Mouse (Mus musculus): ENCODE measurements around the gene Hlcs.

The Hlcs gene

GRCm38 (mm10) chr16:94289138-94290072 is 24.0 kb downstream of the Hlcs start:
- DNase-seq (ENCODE audit: low spot score) = peak; percentile 36

- DNase-seq (ENCODE audit: low spot score) = no peak
Observed at GRCm38 (mm10) chr16:94287826-94288225, 25.5 kb downstream of the Hlcs start.

GRCm38 (mm10) chr16:94283972-94284371 is 29.4 kb downstream of the Hlcs start:
- DNase-seq (ENCODE audit: low spot score) = no peak

- DNase-seq (ENCODE audit: low spot score) = no peak
Observed at GRCm38 (mm10) chr16:94270826-94271225, 42.5 kb downstream of the Hlcs start.

GRCm38 (mm10) chr16:94269635-94270034 is 43.7 kb downstream of the Hlcs start:
- peak; percentile 95 for DNase-seq (ENCODE audit: low spot score)

- DNase-seq (ENCODE audit: low spot score) = no peak
Observed at GRCm38 (mm10) chr16:94268205-94268604, 45.2 kb downstream of the Hlcs start.

- no peak for DNase-seq (ENCODE audit: low spot score)
Observed at GRCm38 (mm10) chr16:94264611-94265010, 48.8 kb downstream of the Hlcs start.

- DNase-seq (ENCODE audit: low spot score) = no peak
Observed at GRCm38 (mm10) chr16:94262501-94262900, 50.9 kb downstream of the Hlcs start.

- DNase-seq (ENCODE audit: low spot score) = no peak
Observed at GRCm38 (mm10) chr16:94260938-94261630, 52.3 kb downstream of the Hlcs start.

GRCm38 (mm10) chr16:94258366-94259310 is 54.7 kb downstream of the Hlcs start:
- DNase-seq (ENCODE audit: low spot score) = peak; percentile 92

GRCm38 (mm10) chr16:94255592-94255991 is 57.8 kb downstream of the Hlcs start:
- no peak for DNase-seq (ENCODE audit: low spot score)

- no peak for DNase-seq (ENCODE audit: low spot score)
Observed at GRCm38 (mm10) chr16:94255035-94255434, 58.3 kb downstream of the Hlcs start.

GRCm38 (mm10) chr16:94254415-94254891 is 58.9 kb downstream of the Hlcs start:
- DNase-seq (ENCODE audit: low spot score) = no peak

GRCm38 (mm10) chr16:94253671-94254414 is 59.5 kb downstream of the Hlcs start:
- no peak for DNase-seq (ENCODE audit: low spot score)

- no peak for DNase-seq (ENCODE audit: low spot score)
Observed at GRCm38 (mm10) chr16:94251756-94252155, 61.6 kb downstream of the Hlcs start.

GRCm38 (mm10) chr16:94250640-94251349 is 62.6 kb downstream of the Hlcs start:
- no peak for DNase-seq (ENCODE audit: low spot score)

- DNase-seq (ENCODE audit: low spot score) = no peak
Observed at GRCm38 (mm10) chr16:94250136-94250535, 63.2 kb downstream of the Hlcs start.

GRCm38 (mm10) chr16:94249666-94250065 is 63.7 kb downstream of the Hlcs start:
- DNase-seq (ENCODE audit: low spot score) = no peak

- no peak for DNase-seq (ENCODE audit: low spot score)
Observed at GRCm38 (mm10) chr16:94248721-94249120, 64.7 kb downstream of the Hlcs start.

- DNase-seq (ENCODE audit: low spot score) = no peak
Observed at GRCm38 (mm10) chr16:94246976-94247375, 66.4 kb downstream of the Hlcs start.

Measured in retina, embryonic 14.5 days (tissue).